Mouse (Mus musculus) frontal cortex, adult (tissue): Measurements from ENCODE around the gene Gm13285.
A peak's percentile ranks its signal among the peaks of the same experiment; 100 is the strongest.
"Not testable (repeated sequence)": the region's sequence is repeated elsewhere in the genome, so short reads cannot be mapped to it uniquely, and the experiment has no call there.

Experiments used
- ATAC-seq: cut with Nextera tagmentation; 2 replicates; pipeline ENCODE4 v1.9.2; 2017; ENCODE audit warnings: mild to moderate bottlenecking, moderate library complexity, mixed read lengths; ENCODE audit not compliant: low TSS enrichment

Gm13285 gene

GRCm38 (mm10) chr4:88793936-88794675 is 5.4 kb upstream of the Gm13285 start, which contains the start of gene Gm13275:
Gm13275 (plus strand) TSS chr4:88794487.
- ATAC-seq: not testable (repeated sequence)

DNA sequence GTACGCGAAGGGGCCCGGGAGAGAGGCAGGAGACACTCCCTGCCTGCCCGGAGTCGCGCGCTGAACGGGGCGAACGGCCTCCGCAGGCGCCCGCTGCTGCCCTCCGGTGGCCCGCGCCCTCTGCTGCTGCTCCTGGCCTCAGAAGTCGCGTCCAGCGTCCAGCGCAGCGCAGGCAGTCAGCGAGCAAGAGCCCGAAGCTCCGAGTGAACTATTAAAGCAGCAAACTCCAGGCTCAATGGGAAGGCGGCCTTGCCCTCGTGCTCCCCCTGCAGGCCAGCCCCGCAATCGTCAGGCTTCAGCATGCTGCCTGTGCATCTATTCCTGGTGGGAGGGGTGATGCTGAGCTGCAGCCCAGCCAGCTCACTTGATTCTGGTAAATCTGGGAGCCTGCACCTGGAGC is 2.4 kb upstream of the Gm13285 start, which contains the start of gene Gm13279:
Gene Gm13279 (plus strand): TSS at position 301 of the 400 bp plus-strand sequence.
- not testable (repeated sequence) for ATAC-seq

DNA sequence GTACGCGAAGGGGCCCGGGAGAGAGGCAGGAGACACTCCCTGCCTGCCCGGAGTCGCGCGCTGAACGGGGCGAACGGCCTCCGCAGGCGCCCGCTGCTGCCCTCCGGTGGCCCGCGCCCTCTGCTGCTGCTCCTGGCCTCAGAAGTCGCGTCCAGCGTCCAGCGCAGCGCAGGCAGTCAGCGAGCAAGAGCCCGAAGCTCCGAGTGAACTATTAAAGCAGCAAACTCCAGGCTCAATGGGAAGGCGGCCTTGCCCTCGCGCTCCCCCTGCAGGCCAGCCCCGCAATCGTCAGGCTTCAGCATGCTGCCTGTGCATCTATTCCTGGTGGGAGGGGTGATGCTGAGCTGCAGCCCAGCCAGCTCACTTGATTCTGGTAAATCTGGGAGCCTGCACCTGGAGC is 3.5 kb downstream of the Gm13285 start, which contains the start of gene Gm13287:
Gene Gm13287 (plus strand): TSS at position 301 of the 400 bp plus-strand sequence.
- ATAC-seq: not testable (repeated sequence)

- not testable (repeated sequence) for ATAC-seq
Observed at GRCm38 (mm10) chr4:88805231-88805630, 5.8 kb downstream of the Gm13285 start, which contains the start of gene Gm13288. Gm13288 (plus strand) TSS chr4:88805531.

DNA sequence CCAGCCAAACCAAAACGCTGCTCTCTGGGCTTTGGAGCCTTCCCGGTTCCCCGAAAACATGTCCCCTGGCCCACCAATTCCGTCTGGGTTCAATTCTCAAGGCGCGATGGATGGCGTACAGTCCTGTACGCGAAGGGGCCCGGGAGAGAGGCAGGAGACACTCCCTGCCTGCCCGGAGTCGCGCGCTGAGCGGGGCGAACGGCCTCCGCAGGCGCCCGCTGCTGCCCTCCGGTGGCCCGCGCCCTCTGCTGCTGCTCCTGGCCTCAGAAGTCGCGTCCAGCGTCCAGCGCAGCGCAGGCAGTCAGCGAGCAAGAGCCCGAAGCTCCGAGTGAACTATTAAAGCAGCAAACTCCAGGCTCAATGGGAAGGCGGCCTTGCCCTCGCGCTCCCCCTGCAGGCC is 6.3 kb downstream of the Gm13285 start:
- not testable (repeated sequence) for ATAC-seq

- no peak for ATAC-seq
Observed at GRCm38 (mm10) chr4:88815928-88816327, 16.5 kb downstream of the Gm13285 start, which contains the start of gene Ifna7. Ifna7 (plus strand) TSS chr4:88816228.

DNA sequence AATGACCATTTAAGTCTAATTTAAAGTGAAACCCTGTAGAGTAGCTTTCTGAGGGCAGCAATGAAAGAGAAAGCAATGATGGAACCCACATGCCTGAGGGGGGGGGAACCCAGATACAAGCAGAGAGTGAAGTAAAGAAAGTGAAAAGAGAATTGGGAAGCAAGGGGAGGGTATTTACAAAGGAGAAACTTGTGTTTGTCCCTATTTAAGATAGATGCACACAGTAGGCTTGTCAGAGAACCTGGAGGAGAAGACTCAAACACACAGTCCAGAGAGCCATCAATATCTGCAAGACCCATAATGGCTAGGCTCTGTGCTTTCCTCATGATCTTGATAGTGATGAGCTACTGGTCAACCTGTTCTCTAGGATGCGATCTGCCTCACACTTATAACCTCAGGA is 20.2 kb downstream of the Gm13285 start, which contains the start of gene Ifna11:
Gene Ifna11 (plus strand): TSS at position 301 of the 400 bp plus-strand sequence.
- ATAC-seq: no peak

GRCm38 (mm10) chr4:88822995-88823394 is 23.5 kb downstream of the Gm13285 start:
- peak; percentile 77 for ATAC-seq

DNA sequence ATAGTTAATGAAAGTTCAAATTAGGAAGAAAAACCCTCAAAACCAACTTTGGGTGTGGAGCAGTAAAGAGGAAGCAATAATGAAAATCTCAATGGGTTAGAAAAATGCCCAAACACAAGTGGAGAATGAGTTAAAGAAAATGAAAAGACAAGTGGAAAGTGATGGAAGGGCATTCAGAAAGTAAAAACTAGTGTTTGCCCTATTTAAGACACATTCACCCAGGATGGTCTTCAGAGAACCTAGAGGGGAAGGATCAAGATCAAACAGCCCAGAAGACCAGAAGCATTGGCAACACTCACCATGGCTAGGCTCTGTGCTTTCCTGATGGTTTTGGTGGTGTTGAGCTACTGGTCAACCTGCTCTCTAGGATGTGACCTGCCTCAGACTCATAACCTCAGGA is 27.7 kb downstream of the Gm13285 start, which contains the start of gene Ifna6:
Gene Ifna6 (plus strand): TSS at position 301 of the 400 bp plus-strand sequence.
- not testable (repeated sequence) for ATAC-seq

GRCm38 (mm10) chr4:88830523-88830922 is 31.1 kb downstream of the Gm13285 start:
- ATAC-seq: peak; percentile 67; the same call in 1 of the 2 replicates

GRCm38 (mm10) chr4:88835225-88835624 is 35.8 kb downstream of the Gm13285 start, which contains the start of gene Ifna5:
Ifna5 (plus strand) TSS chr4:88835525.
- ATAC-seq: not testable (repeated sequence)

DNA sequence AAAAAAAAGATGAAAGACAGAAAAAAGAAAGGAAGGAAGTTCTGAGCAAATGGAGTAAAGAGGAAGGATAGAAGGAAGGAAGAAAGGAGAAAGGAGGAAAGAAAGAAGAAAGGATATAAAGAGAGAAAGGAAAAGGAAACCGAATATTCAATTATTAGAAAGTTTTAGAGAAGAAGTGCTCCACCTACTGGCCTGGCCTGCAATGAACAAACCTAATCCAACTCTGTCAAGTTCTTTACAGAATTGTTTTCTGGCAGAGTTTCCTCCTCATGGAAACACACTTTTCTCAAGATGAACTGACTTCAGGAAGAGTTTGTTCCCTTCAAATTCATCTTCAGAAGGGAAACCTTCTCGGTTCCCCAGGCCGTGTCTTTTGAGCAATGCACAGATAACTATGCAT is 39.4 kb downstream of the Gm13285 start:
- peak; percentile 57; the same call in 1 of the 2 replicates for ATAC-seq

DNA sequence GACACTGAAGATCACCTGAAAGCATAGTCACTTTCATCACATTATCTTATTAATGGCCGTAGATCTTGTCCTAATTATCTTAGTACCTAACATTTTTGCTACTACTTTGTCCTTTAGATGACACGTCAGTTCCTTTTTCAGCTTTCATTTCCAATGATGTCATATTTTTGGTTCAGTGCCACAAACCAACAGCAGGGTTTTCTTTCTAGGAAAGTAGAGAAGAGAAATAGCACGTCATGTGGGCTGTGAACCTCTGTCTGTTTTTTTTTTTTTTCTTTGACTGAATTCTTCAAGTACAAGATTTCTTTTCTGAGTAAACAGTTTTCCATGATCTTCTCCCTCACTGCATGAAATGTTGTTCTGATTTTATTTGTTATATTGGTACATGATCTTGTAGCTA is 40.6 kb downstream of the Gm13285 start:
- no peak for ATAC-seq

DNA sequence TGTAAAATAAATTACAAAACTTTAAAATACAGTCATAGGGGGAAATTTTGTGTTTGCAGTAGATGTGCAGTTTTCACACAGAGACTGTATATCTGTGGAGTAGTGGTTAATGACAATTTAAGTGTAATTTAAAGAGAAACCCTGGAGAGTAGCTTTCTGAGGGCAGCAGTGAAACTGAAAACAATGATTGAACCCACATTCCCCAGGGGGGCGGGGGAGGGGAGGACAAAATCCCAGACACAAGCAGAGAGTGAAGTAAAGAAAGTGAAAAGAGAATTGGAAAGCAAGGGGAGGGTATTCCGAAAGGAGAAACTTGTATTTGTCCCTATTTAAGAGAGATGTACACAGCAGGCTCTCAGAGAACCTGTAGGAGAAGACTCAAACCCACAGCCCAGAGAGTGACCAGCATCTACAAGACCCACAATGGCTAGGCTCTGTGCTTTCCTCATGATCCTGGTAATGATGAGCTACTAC is 42.0 kb downstream of the Gm13285 start, which contains the start of gene Ifna4:
Gene Ifna4 (plus strand): TSS at position 424 of the 474 bp plus-strand sequence.
- no peak for ATAC-seq

DNA sequence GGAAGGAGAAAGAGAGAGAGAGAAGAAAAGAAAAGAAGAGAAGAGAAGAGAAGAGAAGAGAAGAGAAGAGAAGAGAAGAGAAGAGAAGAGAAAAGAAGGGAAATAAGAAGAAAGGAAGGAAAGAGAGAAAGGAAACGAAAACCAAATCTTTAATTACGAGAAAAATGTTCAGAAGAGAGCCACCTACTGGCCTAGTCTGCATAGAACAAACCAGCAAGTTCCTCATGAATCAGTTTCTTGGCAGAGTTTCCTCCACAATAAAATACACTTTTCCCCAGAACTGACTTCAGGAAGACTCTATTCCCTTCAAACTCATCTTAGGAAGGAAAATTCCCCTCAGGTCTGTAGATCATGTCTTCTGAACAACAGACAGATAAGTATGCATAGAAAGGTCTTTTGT is 45.9 kb downstream of the Gm13285 start:
- peak; percentile 62 for ATAC-seq

- ATAC-seq: no peak
Observed at GRCm38 (mm10) chr4:88849698-88850097, 50.2 kb downstream of the Gm13285 start, which contains the start of gene Ifna1. Ifna1 (plus strand) TSS chr4:88850087.
